Mouse (Mus musculus): ENCODE measurements around the gene Il22ra2.

GRCm38 (mm10) chr10:19578409-19578986 lies 43.3 kb upstream of the Il22ra2 start:
- TF ChIP-seq CEBPB (IDR thresholded peaks at IDR 0.05; ENCODE audit: low read depth) (no peak), MYOG (IDR thresholded peaks at IDR 0.05; ENCODE audit: control insufficient read depth, extremely low read depth, insufficient read length) (no peak), CTCF (IDR thresholded peaks at IDR 0.05; ENCODE audit: control insufficient read depth, insufficient read depth, insufficient read length) (no peak), MAX (IDR thresholded peaks at IDR 0.05) (no peak), USF1 (IDR thresholded peaks at IDR 0.05; ENCODE audit: low read depth) (no peak)

Measured in C2C12 (cell line).